Mouse (Mus musculus): ENCODE data around the gene Olfr974. TPM values are rescaled to one million over a fixed set of nuclear protein-coding genes. Genes with fewer than 3 reads are reported as not detected.

Olfr974 gene
- not detected in 2 replicates for polyA plus RNA-seq (2012; rRNA removed)

DNA sequence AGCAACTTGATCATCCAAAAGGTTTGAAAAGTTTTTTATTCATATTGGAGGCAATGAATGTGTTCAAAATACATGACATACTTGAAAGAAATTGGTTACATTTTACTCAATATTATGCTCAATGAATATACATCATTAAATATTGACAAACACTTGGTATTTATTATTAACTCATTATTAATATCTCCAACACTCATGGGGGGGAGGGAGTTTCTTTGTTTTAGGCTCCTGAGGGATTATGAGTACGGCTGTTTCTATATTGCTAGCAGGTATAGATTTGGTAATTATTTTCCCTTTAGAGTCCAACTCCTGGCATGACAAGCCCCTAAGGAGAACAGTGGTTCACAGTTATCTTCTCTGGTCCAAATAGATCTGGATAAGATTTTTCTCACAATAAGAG, at the start of gene Olfr974:
Gene Olfr974, plus strand, starts transcription at position 301 of the 400 bp plus-strand sequence.

DNA sequence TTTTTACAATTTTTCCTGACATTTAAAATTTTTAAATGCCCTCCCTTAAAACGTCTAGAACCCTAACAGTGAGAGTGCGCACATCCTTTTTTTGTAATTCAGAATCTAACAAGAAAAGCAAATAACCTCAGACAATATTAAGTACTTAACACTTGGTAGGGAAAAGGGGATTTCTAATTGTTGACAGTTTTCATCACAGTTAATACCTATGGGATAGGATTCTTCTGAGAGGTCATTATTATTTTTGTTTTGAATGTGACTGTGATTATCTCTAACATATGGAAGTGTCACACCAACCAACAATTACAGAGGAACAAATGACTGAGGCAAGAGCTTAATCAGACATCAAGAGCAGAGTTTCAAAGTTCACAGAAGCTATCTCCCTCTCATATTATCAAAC, 30.3 kb upstream of the Olfr974 start, which contains the start of gene Olfr229:
Gene Olfr229, plus strand, starts transcription at position 301 of the 400 bp plus-strand sequence.

DNA sequence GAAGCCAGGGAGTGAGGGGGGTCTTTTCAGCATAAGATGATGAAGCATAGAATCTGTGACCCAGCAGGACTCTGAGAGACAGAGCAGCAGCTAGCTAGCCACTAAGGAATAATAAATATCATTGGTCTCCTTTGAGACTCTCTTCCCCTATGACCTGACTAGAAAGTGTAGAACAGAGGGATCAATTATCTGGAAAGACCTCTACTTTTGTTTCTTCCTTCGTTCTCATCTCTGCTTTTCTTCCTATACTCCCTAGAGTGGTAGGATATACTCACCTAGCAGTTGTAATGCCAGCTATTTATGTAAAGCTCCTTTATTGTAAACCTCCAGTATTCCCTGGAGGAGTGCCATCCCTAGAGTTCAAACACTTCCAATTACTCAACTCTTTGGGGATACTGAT, 14.6 kb downstream of the Olfr974 start, which contains the start of gene Olfr975:
Gene Olfr975, minus strand, starts transcription at position 101 of the 400 bp plus-strand sequence.

DNA sequence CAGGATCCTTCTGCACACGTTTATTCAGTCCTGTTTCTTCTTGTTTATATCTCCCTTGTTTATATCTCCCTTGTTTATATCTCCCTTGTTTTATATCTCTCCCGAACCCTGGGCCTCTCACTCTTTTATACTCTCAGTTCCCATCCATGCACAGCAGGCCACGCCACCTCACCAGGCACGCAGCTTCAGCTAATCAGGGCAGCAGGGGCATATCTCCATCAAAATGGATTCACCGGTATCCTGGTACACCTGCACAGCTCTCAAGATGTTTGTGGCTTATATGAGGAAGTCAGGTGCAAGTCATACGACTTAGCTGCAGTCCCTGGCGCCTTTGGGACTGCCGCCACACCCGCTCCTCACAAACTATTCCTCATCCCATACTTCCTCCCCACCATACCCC, 23.7 kb downstream of the Olfr974 start, which contains the start of gene Olfr976:
Gene Olfr976, minus strand, starts transcription at position 101 of the 400 bp plus-strand sequence.

DNA sequence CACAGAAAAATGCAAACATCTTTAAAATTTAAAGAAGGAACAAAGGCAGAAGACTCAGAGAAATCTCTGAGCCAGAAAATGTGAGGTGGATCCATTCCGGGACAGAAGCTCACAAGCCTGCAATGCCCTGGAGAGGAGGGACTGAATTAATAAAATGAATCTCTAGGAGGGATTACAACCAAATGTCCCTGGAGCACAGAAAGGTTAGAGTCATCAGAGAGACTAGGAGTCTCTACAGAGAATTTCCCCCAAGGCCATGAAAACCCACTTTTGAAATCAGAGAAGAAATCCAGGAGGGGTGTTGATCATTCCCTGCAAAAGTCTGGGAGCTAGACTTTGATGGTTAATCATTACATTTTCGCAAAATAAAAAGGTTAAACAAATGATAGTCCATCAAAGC, 54.5 kb downstream of the Olfr974 start, which contains the start of gene Olfr978:
Gene Olfr978, plus strand, starts transcription at position 301 of the 400 bp plus-strand sequence.

Other genes with a start within 250 kb of the Olfr974 start
- not detected in 2 replicates for gene Olfr149, start 230.4 kb upstream of the Olfr974 start, polyA plus RNA-seq (2012; rRNA removed)
- not detected in 2 replicates for gene Olfr965, start 226.1 kb upstream of the Olfr974 start, polyA plus RNA-seq (2012; rRNA removed)
- not detected in 2 replicates for gene Olfr150, start 206.5 kb upstream of the Olfr974 start, polyA plus RNA-seq (2012; rRNA removed)
- not detected in 2 replicates for gene Olfr967, start 191.3 kb upstream of the Olfr974 start, polyA plus RNA-seq (2012; rRNA removed)
- gene Olfr968, start 154.2 kb upstream of the Olfr974 start, polyA plus RNA-seq (2012; rRNA removed), result not detected in 2 replicates
- not detected in 2 replicates for gene Olfr969, start 146.6 kb upstream of the Olfr974 start, polyA plus RNA-seq (2012; rRNA removed)
- gene Olfr970, start 128.6 kb upstream of the Olfr974 start, polyA plus RNA-seq (2012; rRNA removed), result not detected in 2 replicates
- not detected in 2 replicates for gene Olfr971, start 100.6 kb upstream of the Olfr974 start, polyA plus RNA-seq (2012; rRNA removed)
- not detected in 2 replicates for gene Olfr972, start 71.1 kb upstream of the Olfr974 start, polyA plus RNA-seq (2012; rRNA removed)
- gene Olfr229, start 30.2 kb upstream of the Olfr974 start, polyA plus RNA-seq (2012; rRNA removed), result not detected in 2 replicates
- 0.04 TPM in 1 of 2 replicates, not detected in the other for gene Olfr975, start 14.5 kb downstream of the Olfr974 start, polyA plus RNA-seq (2012; rRNA removed)
- not detected in 2 replicates for gene Olfr976, start 23.6 kb downstream of the Olfr974 start, polyA plus RNA-seq (2012; rRNA removed)
- gene Olfr978, start 54.6 kb downstream of the Olfr974 start, polyA plus RNA-seq (2012; rRNA removed), result not detected in 2 replicates
- gene Olfr979, start 66.0 kb downstream of the Olfr974 start, polyA plus RNA-seq (2012; rRNA removed), result not detected in 2 replicates
- gene Olfr980, start 72.1 kb downstream of the Olfr974 start, polyA plus RNA-seq (2012; rRNA removed), result not detected in 2 replicates
- not detected in 2 replicates for gene Olfr981, start 84.0 kb downstream of the Olfr974 start, polyA plus RNA-seq (2012; rRNA removed)
- not detected in 2 replicates for gene Olfr982, start 136.3 kb downstream of the Olfr974 start, polyA plus RNA-seq (2012; rRNA removed)
- gene Olfr983, start 156.1 kb downstream of the Olfr974 start, polyA plus RNA-seq (2012; rRNA removed), result not detected in 2 replicates
- gene Olfr984, start 176.7 kb downstream of the Olfr974 start, polyA plus RNA-seq (2012; rRNA removed), result not detected in 2 replicates
- not detected in 2 replicates for gene Olfr985, start 192.7 kb downstream of the Olfr974 start, polyA plus RNA-seq (2012; rRNA removed)
- gene Tmem225, start 210.6 kb downstream of the Olfr974 start, polyA plus RNA-seq (2012; rRNA removed), result not detected in 2 replicates
- not detected in 2 replicates for gene Olfr986, start 243.4 kb downstream of the Olfr974 start, polyA plus RNA-seq (2012; rRNA removed)

Measured in stomach, adult 2 months (tissue).